Mouse (Mus musculus): ENCODE data around the gene Olfml2a.
A peak's percentile ranks its signal among the peaks of the same experiment; 100 is the strongest.

Gene Olfml2a

DNA sequence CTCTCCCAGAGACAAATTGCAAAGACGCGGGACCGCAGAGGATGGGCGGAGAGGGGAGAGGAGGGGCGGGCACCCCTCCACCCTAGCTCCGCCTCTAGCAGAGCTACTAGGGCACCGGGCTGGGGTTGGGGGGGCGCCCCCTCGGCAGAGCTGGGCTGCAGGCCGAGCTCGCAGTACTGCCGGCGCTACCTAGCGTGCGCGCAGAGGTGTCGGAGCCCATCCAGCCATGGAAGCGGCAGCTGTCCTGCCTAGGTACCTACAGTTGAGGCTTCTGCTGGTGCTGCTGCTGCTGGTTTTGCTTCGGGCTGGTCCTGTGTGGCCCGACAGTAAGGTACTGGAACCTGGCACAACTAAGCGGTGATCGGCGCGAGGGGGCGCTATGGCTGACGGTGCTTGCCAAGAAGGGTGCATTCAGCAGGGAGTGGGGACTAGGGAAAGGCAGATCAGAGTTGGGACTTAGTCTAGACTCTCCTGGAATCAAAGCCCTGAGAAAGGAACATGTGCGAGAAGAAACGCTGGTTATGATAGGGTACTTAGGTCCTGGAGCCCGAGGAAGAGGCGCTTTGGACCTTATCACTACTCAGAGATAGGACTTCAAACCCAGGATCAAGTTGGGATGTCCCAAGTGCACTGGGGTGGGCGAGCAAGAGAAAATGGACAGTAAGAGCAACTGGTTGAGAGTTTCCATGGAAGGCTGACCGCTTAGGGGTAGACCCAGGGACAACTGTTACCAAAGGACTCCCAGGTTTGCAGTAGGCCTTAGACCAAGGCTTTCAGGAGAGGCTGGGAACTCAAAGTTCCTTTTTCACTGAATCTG, at the start of gene Olfml2a:
Gene Olfml2a (plus strand): TSS at position 128 of the 817 bp plus-strand sequence.
- peak in 1 of 2 experiments; percentile 48 for DNase-seq (ENCODE audit: low spot score in 2 of 2)

DNA sequence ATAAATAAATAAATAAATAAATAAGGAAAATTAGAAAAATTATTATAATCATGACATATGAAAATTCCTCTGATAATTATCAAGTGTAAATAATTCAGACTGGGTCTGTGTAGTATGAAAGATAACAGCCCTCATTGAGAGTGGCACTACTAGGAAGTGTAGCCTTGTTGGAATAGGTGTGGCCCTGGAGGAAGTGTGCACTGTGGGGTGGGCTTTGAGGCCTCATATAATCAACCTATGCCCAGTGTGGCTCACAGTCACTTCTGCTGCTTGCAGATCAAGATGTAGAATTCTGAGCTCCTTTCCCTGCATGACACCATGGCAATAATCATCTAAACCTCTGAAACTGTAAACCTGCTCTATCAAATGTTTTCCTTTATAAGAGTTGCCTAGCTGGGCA, 28.9 kb upstream of the Olfml2a start:
- DNase-seq (ENCODE audit: low spot score in 2 of 2), result no peak

DNA sequence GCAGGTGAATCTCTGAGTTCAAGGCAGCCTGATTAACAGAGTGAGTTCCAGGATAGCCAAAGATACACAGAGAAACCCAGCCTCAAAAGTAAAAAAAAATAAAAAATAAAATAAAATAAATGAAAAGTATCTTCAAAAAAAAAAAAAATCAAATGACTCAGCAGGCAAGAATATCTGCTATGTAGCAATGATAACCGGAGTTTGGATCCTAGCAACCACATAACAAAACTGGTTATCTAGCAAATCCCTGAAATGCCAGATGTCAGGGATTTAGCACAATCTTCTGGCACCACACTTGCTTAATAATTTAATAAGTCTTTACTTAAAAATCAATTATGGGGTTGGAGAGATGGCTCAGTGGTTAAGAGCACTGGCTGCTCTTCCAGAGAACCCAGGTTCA, 27.5 kb upstream of the Olfml2a start:
- DNase-seq (ENCODE audit: low spot score in 2 of 2), result no peak

DNA sequence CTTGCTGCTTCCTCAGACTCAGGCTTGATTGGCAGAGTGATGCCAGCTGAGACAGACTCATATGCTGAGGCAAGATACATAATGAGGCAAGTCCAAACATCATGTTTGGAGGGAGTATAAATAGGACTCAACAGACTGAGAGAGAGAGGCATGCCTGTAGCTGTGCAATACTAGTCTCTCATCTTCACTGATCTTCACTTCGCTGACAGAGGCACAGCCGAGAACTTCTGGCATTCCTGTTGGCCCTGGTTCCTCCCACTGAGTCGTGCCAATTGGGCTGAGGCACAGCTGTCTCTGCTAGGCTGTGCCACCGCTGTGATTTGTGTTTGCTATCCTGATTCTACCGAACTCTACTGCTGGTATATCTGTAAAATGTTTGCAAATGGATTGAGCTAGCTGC, 25.7 kb upstream of the Olfml2a start:
- DNase-seq (ENCODE audit: low spot score in 2 of 2), result peak; percentile 17 to 22

DNA sequence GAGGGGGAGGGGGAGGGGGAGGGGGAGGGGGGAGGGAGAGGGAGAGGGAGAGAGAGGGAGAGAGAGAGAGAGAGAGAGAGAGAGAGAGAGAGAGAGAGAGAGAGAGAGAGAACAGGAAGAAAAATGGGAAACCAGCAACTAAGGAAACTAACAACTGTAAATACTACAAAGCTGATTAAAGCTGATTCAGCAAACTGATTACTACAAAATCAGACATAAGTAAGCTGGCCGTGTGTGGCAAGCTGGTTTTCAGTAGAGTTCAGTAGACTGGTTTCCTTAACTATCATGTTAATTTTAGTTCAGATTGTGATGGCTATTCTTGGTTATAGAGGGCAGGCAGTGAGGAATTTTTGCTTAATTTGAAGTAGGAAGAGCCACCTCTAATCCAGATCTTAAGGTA, 23.2 kb upstream of the Olfml2a start:
- DNase-seq (ENCODE audit: low spot score in 2 of 2), result no peak

DNA sequence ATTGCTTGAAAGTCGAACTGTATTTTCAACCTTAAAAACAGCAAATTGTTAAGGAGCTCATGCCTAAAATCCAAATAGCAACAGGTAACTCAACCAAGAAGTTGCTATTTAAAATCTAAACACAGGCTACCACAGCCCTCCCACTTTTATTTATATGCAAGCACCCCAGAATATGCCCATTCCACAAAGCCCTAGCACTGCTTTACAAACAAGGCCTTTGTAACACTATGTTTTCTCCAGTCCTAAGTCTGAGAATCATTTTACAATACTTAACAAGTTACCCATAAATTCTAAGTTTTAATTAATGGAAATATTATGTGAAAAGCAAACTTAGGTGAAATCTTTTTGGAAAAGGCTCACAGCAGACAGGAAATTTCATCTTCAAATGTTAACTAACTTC, 17.3 kb upstream of the Olfml2a start:
- DNase-seq (ENCODE audit: low spot score in 2 of 2), result no peak

DNA sequence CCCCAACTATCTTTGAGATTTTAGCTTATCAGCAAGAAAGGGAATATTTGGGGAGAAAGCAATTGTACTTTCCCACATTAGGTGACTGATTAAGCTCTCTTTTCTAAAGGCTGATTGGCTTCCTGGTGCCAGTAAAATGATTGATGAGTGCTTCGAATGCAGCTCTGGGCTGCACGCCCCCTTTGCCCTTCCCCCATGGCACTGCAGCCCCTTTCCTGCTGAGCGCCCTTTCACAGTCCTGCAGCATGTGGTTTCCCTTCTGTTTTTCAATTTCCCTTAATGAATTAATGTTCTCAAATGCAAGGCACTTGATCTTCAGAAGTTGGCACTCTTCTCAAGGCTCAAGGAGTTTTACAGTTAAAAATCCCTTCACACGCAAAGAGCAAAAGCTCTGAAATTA, 16.8 kb upstream of the Olfml2a start:
- DNase-seq (ENCODE audit: low spot score in 2 of 2), result no peak

DNA sequence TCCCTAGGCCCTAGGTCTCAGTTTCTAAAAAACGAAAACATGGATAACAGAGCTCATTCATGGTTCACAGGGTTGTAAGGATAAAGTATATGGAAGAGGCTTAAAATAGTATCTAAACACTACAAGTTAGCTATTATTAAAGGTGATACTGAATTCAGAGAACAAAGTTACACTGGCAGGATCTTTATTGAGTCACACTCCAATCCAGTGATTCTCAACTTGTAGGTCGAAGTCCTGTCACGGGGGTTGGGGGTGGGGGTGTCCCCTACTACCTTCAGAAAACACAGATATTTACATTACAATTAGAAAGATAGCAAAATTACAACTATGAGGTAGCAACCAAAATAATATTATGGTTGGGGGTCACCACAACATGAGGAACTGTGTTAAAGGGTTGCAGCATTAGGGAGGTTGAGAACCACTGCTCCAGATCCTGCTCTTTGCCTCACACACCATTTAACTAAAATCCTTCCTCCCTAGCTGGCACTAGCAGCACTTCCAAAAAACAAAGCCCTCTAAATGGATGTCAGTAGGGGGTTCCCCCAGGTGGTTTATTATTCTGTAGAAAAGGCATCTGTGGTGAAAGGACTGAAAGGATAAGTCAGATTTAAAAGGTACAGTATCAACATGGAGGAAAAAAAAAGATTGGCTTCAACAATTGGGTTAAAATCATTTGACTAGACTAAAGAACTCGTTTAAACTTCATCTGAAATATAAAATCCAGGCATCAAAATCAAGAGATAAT, 14.7 kb upstream of the Olfml2a start:
- DNase-seq (ENCODE audit: low spot score in 2 of 2), result no peak

DNA sequence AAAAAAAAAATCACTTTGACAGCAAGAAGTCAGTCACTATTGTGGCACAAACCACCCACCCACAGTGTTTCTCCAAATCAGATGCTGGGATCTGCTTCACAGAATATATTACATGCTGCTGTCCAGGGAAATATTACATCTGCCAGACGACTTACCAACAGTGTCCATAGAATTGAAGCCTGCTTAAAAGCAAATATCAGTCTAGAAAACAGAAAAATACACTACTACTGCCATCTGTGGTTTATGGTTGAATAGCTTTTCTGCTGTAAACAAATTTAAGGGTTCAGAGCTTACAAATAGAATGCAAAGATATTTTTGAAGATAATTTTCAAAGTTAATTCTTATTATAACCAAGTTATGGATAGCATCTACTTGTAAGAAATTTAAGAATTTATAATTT, 10.4 kb upstream of the Olfml2a start:
- no peak for DNase-seq (ENCODE audit: low spot score in 2 of 2)

DNA sequence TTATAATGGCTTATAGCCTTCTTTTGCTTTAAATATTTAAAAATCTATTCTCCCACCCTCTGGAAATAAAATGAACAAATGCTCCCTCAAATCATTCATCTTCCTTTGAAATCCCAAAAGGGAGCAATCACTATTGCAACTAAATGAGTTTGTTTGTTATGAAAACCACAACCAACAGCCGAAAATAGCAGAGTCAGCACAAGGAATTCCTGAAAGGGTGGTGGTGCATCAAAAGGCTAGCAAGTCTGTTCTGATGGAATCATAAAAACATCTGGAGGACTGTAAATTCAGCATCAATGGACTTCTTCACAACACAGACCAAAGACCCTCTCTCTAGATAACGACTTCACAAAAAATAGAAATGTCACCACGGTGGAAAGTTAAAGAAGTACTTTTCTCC, 8.3 kb upstream of the Olfml2a start:
- no peak for DNase-seq (ENCODE audit: low spot score in 2 of 2)

DNA sequence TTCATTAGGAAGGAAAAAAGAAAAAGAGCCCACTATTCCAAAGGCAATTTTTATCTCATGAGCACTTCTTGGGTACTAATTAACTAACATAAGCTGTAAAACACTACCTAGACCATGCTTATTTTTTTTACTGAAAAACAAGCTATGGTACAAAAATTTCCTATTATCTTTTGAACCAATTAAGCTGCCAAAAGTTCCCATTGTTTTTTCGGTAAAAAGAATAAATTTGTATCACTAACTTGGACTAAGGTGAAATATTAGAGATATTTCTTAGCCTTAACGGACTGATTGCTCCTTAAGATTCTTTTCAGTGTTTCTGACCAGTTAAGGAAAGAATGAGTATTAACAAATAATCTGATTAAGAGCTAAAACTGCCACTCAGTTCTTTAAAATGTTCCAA, 7.9 kb upstream of the Olfml2a start:
- no peak for DNase-seq (ENCODE audit: low spot score in 2 of 2)

DNA sequence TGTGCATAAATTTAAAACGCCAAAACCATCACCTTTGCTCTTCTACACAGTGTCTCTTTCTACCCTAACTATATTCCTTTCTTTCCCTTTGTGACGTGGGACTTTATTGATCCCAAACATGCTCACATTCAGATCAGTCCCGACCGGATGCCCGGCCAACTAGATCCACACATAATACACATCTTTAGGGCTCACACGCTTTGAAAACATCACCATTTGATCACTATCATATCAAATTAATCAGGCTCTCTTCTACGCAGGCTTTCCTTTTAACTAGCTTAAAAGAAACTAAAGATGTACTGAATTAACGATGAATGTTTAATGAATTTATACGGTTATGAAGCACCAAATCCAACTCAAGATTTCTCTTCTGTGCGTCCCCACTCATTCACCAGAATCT, 7.2 kb upstream of the Olfml2a start:
- no peak for DNase-seq (ENCODE audit: low spot score in 2 of 2)

DNA sequence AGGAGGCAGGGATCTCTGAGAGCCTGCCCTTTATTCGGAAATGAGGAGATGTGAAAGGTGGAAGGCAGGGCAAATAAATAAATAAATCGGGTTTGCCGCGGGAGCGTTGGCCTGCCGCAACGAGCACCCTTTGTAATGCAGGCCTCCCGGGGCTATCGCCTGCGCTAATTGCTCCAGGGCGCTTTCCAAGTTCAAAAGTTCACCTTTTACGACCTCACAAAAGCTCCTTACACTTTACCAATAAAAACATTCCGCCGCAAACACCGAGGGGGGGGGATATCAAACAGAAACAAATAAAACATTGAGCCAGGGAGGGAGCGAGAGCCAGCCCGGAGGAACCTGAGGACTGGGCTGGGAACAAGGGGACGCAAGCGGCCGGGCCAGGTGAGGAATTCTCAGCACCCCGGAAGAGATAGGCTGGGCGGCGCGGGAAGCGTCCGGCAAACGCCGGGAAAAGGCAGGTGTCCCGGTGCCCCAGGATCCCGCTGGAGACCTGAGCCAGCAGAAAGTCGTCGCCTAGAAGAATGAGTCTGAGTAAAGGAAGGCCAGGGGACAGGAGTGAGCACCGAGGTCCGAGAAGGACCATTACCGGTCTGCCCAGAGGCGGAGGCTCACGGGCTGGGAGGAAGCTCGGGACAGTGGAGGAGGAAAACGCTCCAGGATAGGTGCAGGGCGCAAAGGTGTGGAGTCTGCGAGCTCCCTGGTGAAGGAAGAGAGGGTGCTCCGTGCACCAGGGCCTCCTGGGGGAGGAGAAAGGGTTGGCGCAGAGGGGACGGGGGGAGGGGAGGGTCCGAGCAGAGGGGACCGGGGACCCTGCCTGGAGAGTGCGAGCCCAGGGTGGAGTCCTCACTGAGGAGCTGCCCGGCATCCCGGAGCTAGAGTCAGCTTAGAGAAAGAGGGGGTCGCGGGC, 6.4 kb upstream of the Olfml2a start:
- no peak for DNase-seq (ENCODE audit: low spot score in 2 of 2)

DNA sequence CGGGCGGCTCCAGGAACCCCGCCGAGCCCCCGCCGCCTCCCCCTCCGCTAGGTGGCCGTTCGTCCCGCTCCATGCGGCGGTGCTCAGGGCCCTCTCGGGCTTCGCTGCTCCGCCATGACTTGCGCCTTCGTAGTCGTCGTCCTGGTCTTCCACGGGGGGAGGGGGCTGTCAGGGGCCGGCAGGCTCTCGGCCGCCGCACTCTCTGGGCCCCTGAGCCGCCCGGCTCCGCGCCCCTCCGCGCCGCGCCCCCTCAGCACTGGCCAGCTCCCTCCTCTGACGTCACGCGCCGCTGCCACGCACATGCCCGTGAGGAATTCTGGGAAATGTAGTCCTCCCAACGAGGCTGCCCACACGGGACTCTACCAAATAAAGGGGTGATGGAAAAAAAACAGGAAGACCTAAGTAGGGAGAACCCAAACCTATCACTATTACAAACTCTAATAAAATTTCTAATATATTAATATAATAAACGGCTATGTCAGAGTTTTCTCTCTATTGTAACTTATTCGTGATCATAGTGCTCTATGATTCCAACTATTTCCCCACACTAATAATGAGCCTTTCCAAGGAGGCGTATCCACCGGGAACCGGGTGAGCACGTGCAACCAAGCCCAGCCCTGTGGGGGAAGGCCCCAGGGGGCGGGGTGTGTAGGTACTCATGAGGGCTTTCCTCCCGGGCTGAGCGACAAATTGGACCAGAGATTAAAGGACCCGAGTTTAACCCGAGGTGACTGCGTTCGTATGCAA, 5.5 kb upstream of the Olfml2a start:
- DNase-seq (ENCODE audit: low spot score in 2 of 2), result peak; percentile 86 to 91

DNA sequence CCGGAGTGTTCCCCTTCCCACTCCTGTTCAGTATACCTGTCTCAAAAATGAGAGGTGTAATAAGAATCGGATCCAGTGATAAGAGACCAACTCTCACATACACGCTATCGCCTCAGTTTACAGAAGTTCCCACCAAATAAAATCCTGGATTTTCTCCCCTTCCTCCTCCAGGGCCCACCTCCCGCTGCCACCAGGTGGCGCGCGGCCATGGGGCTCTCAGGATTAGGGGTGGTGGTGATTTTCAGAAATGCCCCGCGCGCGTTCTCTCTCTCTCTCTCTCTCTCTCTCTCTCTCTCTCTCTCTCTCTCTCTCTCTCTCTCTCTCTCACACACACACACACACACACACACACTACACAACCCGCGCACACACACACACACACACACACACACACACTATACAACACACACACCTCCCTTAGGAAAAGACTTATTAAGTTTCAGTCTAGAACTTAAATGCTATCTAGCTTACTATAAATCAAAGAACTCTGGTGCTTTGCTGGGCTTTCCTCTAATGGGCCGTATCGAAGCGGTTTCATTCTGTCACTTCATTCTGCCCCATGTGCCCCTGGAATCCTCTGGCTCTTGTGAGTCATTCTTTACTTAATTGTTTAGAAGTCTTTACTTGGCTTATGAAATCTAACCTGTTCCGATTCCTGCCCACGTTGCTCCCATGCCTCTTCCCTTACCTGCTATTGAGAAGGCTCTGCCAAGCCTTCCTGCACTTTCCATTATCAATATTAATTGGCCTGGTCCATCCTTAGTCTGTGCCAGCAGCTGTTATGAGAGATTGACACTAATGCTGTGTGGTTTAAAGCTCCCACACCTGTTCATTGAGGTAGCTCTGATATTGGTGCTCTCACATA, 4.4 kb upstream of the Olfml2a start, which contains the start of gene Nr6a1:
Gene Nr6a1 (minus strand): TSS at position 574 of the 865 bp plus-strand sequence.
- DNase-seq (ENCODE audit: low spot score in 2 of 2), result no peak

DNA sequence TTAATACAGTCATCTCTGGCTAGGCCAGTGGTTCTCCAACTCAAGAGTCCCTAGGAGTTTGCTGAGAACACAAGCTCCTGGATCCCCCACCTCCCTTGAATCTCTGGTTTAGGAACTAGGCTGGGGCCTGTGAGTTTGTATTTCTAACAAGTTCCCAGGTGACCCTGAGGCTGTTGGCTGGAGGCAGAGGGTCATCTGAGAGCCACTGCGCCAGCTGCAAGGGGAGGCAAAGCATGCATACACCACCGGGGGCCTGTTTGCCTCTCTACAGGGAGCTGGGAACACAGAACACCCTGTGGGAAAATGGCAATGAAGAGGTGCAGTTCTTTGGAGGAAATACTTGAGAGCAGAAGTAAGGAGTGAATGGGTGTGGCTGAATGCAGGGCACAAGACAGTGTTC, 1.5 kb upstream of the Olfml2a start:
- no peak for DNase-seq (ENCODE audit: low spot score in 2 of 2)

DNA sequence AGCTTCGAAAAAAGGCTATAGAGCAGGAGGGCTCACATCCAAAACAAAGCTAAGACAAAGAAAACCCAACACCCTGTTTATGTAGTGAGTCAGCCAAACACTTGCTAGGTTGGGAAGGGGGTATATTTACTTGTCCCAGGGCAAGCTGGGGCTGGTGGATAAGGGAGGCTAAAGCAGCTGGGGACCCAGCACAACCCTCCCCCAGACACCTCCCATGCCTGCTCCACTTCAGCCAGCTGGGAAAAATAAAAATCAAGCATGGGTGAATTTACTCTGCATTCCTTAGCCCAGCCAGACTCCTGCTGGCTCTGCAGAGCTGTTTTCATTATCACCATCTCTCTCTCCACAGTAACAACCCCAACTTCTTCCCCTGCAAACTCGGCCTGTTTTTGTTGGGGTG, 2.2 kb downstream of the Olfml2a start:
- no peak for DNase-seq (ENCODE audit: low spot score in 2 of 2)

DNA sequence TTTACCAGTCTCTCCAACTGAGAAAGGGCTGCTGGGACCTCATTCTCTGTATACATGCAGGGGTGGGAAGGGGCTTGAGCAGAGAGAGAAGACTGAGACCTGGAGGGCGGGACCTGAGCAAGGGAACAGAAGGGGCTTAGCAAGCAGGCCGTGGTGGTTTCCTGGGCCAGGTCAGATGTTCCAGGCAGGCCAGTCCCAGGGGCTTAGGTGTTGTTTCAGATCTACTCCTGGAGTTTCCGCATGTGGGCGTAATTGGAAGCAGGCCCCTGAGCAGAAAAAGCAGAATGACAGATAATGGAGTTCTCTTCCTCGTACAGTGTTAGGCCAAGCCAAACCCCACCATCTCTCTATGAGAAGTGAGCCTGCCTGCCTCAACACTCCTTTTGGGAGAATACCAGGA, 3.2 kb downstream of the Olfml2a start:
- no peak for DNase-seq (ENCODE audit: low spot score in 2 of 2)

DNA sequence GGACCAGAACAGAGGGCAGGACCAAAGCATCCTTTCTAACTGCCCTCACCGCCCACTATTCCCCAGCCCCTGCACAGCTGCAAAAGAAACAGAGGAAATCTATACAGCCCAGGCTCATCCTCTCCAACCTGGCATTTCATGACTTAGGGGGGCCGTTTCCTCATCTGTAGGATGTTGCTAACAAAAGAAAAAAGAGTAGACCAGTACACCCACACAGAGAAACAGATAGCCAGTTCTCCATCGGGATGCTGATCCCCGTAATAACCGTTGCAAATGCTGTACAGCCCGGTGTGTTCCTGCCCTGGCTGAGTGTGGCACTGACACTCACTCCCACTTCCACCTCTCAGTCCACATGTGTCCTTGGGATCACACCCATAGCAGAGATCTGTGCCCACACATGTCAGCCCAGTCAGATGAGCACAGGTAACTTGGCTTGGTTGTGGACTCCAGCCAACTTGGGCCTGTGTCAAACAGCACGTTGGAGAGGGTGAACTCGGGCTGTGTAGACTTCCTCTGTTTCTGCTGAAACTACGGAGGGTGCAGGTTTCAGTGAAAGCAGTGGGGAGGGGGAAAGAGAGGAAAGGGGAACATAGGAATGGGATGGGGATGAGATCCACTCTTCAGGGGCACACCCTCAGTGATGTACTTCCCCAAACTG, 5.1 kb downstream of the Olfml2a start:
- no peak for DNase-seq (ENCODE audit: low spot score in 2 of 2)

DNA sequence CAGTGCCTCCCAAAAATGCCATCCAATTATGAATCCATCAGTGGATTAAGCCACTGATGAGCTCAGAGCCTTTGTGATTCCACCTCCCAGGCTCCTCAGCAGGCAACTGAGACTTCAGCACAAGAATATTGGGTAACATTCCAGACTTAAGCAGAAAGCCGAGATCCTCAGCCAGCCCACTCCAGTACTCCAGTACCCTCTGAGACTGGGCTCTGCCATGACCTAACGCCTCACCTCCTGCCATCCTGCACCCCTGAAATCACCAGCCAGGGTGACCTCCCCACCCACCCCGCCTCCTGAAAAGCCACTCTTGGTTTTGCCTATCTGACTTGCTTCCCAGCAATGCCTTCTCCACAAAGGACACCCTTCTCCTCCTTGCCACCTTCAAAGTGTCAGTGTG, 5.6 kb downstream of the Olfml2a start:
- no peak for DNase-seq (ENCODE audit: low spot score in 2 of 2)

Data from frontal cortex, postnatal 14 days (tissue).